Mouse (Mus musculus) E14TG2a.4 (cell line): Measurements from ENCODE around the gene Ppara.

Experiments used
- H3K27me3 ChIP-seq: 2 replicates; pipeline ENCODE4 v1.6.1; 2014; ENCODE audit warnings: low read length, control low read depth; ENCODE audit not compliant: insufficient read depth
- H3K36me3 ChIP-seq: 2 replicates; pipeline ENCODE4 v1.6.1; 2014; ENCODE audit warnings: low read length, control low read depth; ENCODE audit not compliant: insufficient read depth
- H3K4me1 ChIP-seq: replicated peaks from 2 replicates; pipeline ENCODE4 v1.6.1; 2014; ENCODE audit warnings: low read depth, low read length, control low read depth
- H3K4me3 ChIP-seq: replicated peaks from 2 replicates; pipeline ENCODE4 v1.5.1; 2014; ENCODE audit warnings: mild to moderate bottlenecking, low read length
- H3K9me3 ChIP-seq: 2 replicates; pipeline ENCODE4 v1.6.1; 2014; ENCODE audit warnings: low read length, control low read depth
- CTCF ChIP-seq: conservative IDR thresholded peaks from 2 replicates; pipeline ENCODE4 v1.5.1; 2014; ENCODE audit warnings: low read length
- NANOG ChIP-seq: IDR thresholded peaks from 2 replicates; pipeline ENCODE4 v1.6.1; 2014; ENCODE audit warnings: borderline replicate concordance, low read length, mixed read lengths
- POU5F1 ChIP-seq: IDR thresholded peaks from 2 replicates; pipeline ENCODE4 v1.6.1; 2014; ENCODE audit warnings: low read length, borderline replicate concordance

Ppara gene

GRCm38 (mm10) chr15:85746178-85746577 lies 11.4 kb downstream of the Ppara start:
- TF ChIP-seq NANOG (no peak), POU5F1 (no peak), CTCF (no peak)
- no peaks in the 10 kb centered on the region for H3K4me1 ChIP-seq
- no peaks in the 10 kb centered on the region for H3K9me3 ChIP-seq
- H3K4me3 ChIP-seq: no peak overlapping the region
- H3K27me3 ChIP-seq: peaks cover 18% of the 10 kb centered on the region
- no peaks in the 10 kb centered on the region for H3K36me3 ChIP-seq

- TF ChIP-seq CTCF (no peak), NANOG (no peak), POU5F1 (no peak)
- peaks cover 18% of the 10 kb centered on the region for H3K27me3 ChIP-seq
Measured at GRCm38 (mm10) chr15:85746671-85747070, 11.9 kb downstream of the Ppara start.

GRCm38 (mm10) chr15:85747951-85748350 lies 13.2 kb downstream of the Ppara start:
- Histone ChIP-seq H3K4me3 (no peak overlapping the region), H3K9me3 (no peaks in the 10 kb centered on the region), H3K36me3 (no peaks in the 10 kb centered on the region), H3K4me1 (no peaks in the 10 kb centered on the region), H3K27me3 (peaks cover 16% of the 10 kb centered on the region)
- TF ChIP-seq CTCF (no peak), NANOG (no peak)

More at GRCm38 (mm10) chr15:85746671-85747070, 11.9 kb downstream of the Ppara start:
- H3K4me3 ChIP-seq: no peak overlapping the region
- H3K4me1 ChIP-seq: no peaks in the 10 kb centered on the region
- no peaks in the 10 kb centered on the region for H3K9me3 ChIP-seq
- H3K36me3 ChIP-seq: no peaks in the 10 kb centered on the region

- Histone ChIP-seq H3K27me3 (peaks cover 12% of the 10 kb centered on the region), H3K4me1 (no peaks in the 10 kb centered on the region), H3K36me3 (no peaks in the 10 kb centered on the region), H3K4me3 (no peak overlapping the region), H3K9me3 (no peaks in the 10 kb centered on the region)
- TF ChIP-seq POU5F1 (no peak), NANOG (no peak), CTCF (no peak)
Measured at GRCm38 (mm10) chr15:85748466-85748865, 13.7 kb downstream of the Ppara start.

GRCm38 (mm10) chr15:85749141-85749540 lies 14.4 kb downstream of the Ppara start:
- Histone ChIP-seq H3K27me3 (peaks cover 7% of the 10 kb centered on the region), H3K36me3 (no peaks in the 10 kb centered on the region), H3K9me3 (no peaks in the 10 kb centered on the region), H3K4me1 (no peaks in the 10 kb centered on the region), H3K4me3 (no peak overlapping the region)
- TF ChIP-seq CTCF: 0 out of 2 replicates have a peak, but pooled peaks have one; percentile 4
- TF ChIP-seq POU5F1: no peak

GRCm38 (mm10) chr15:85750115-85750514 lies 15.3 kb downstream of the Ppara start:
- H3K9me3 ChIP-seq: no peaks in the 10 kb centered on the region
- no peaks in the 10 kb centered on the region for H3K36me3 ChIP-seq
- no peak overlapping the region for H3K4me3 ChIP-seq
- TF ChIP-seq POU5F1: no peak
- TF ChIP-seq NANOG: no peak
- TF ChIP-seq CTCF: no peak
- peaks cover 5% of the 10 kb centered on the region; the same call in 1 of the 2 replicates for H3K27me3 ChIP-seq
- no peaks in the 10 kb centered on the region for H3K4me1 ChIP-seq

- no peaks in the 10 kb centered on the region for H3K4me1 ChIP-seq
- H3K27me3 ChIP-seq: no peaks in the 10 kb centered on the region
- H3K4me3 ChIP-seq: no peak overlapping the region
- TF ChIP-seq NANOG (no peak), POU5F1 (no peak), CTCF (no peak)
- H3K9me3 ChIP-seq: no peaks in the 10 kb centered on the region
- no peaks in the 10 kb centered on the region for H3K36me3 ChIP-seq
Measured at GRCm38 (mm10) chr15:85752655-85753054, 17.9 kb downstream of the Ppara start.

- Histone ChIP-seq H3K27me3 (no peaks in the 10 kb centered on the region), H3K4me1 (no peaks in the 10 kb centered on the region), H3K36me3 (no peaks in the 10 kb centered on the region), H3K9me3 (no peaks in the 10 kb centered on the region), H3K4me3 (no peak overlapping the region)
- no peak for TF ChIP-seq NANOG
- TF ChIP-seq CTCF: no peak
- TF ChIP-seq POU5F1: no peak
Measured at GRCm38 (mm10) chr15:85754033-85754650, 19.4 kb downstream of the Ppara start.

GRCm38 (mm10) chr15:85755214-85755613 lies 20.4 kb downstream of the Ppara start:
- no peaks in the 10 kb centered on the region for H3K36me3 ChIP-seq
- no peaks in the 10 kb centered on the region for H3K4me1 ChIP-seq
- H3K4me3 ChIP-seq: no peak overlapping the region
- no peaks in the 10 kb centered on the region for H3K9me3 ChIP-seq
- no peaks in the 10 kb centered on the region for H3K27me3 ChIP-seq
- TF ChIP-seq NANOG (no peak), POU5F1 (no peak), CTCF (no peak)
